In genomic region chr5:142549441-142549840, GRCm38 (mm10) we compare ENCODE assay signal across 10 mouse cellular contexts. TPM values are rescaled to one million over a fixed set of nuclear protein-coding genes. Genes with fewer than 3 reads are reported as not detected.
DNase-seq lines count a peak whose midpoint lies in the region; ATAC-seq and TF ChIP-seq lines count a peak whose summit lies in the region.
"Had no signal": no experiment of that assay in that cellular context is flagged by ENCODE, and none has a peak within 500 bp of the region (broad histone marks: within the 10 kb centered on the region; RNA-seq: fewer than 3 reads in every experiment).

No protein-coding gene starts in this region.

- no peaks in the 10 kb centered on the region for H3K9me3 ChIP-seq in hindbrain, embryonic 10.5 days
- no peaks in the 10 kb centered on the region for H3K9me3 ChIP-seq in hindbrain, embryonic 11.5 days (ENCODE audit: control insufficient read depth, low read length)
- H3K9me3 ChIP-seq in embryonic facial prominence, embryonic 13.5 days, result no peaks in the 10 kb centered on the region
- no peaks in the 10 kb centered on the region for H3K9me3 ChIP-seq in limb, embryonic 13.5 days

- peak overlapping the region; percentile 87; the same call in 1 of the 2 replicates for H3K27ac ChIP-seq in hindbrain, embryonic 10.5 days
- no peak overlapping the region for H3K27ac ChIP-seq in hindbrain, embryonic 11.5 days (ENCODE audit: low read depth, low read length)
- H3K27ac ChIP-seq in embryonic facial prominence, embryonic 13.5 days, result peak overlapping the region; percentile 83
- no peak overlapping the region for H3K27ac ChIP-seq in limb, embryonic 13.5 days
- H3K27ac ChIP-seq in layer of hippocampus, adult 2 months, result no peak overlapping the region

- H3K4me3 ChIP-seq in hindbrain, embryonic 10.5 days, result no peak overlapping the region
- no peak overlapping the region for H3K4me3 ChIP-seq in hindbrain, embryonic 11.5 days (ENCODE audit: low read depth, low read length)
- peak overlapping the region; percentile 68 for H3K4me3 ChIP-seq in embryonic facial prominence, embryonic 13.5 days
- no peak overlapping the region for H3K4me3 ChIP-seq in limb, embryonic 13.5 days
- no peak overlapping the region for H3K4me3 ChIP-seq in layer of hippocampus, adult 2 months

- H3K4me2 ChIP-seq in hindbrain, embryonic 11.5 days (replicated peaks; ENCODE audit: low read depth, low read length), result no peak overlapping the region
- H3K4me2 ChIP-seq in embryonic facial prominence, embryonic 13.5 days, result peak overlapping the region; percentile 99
- H3K4me2 ChIP-seq in limb, embryonic 13.5 days (replicated peaks), result peak overlapping the region; percentile 99

- DNase-seq in hindbrain, embryonic 10.5 days (ENCODE audit: low spot score), result no peak
- no peak for DNase-seq in hindbrain, embryonic 11.5 days (ENCODE audit: low spot score)
- DNase-seq in neural tube, embryonic 10.5 days (ENCODE audit: extremely low spot score, low spot score), result peak; percentile 39
- no peak for DNase-seq in adrenal gland, adult 18-20 months (ENCODE audit: low spot score in 2 of 2)
- DNase-seq in left cerebral cortex, adult 8-10 months (ENCODE audit: low spot score in 2 of 2), result no peak
- no peak for DNase-seq in layer of hippocampus, adult 2 months (ENCODE audit: low spot score in 2 of 2)

- ATAC-seq in hindbrain, embryonic 11.5 days (ENCODE audit: low FRiP score), result no peak
- ATAC-seq in embryonic facial prominence, embryonic 13.5 days (ENCODE audit: insufficient number of reproducible peaks, insufficient read depth, low FRiP score, low TSS enrichment, low read depth), result no peak
- ATAC-seq in limb, embryonic 13.5 days (ENCODE audit: low FRiP score, low read depth), result no peak

- peaks cover 43% of the 10 kb centered on the region for H3K4me1 ChIP-seq in hindbrain, embryonic 10.5 days (replicated peaks)
- H3K4me1 ChIP-seq in hindbrain, embryonic 11.5 days (replicated peaks; ENCODE audit: control insufficient read depth, insufficient read depth, low read length), result peaks cover 4% of the 10 kb centered on the region; the same call in 1 of the 2 replicates
- H3K4me1 ChIP-seq in embryonic facial prominence, embryonic 13.5 days, result peaks cover 47% of the 10 kb centered on the region
- peaks cover 30% of the 10 kb centered on the region for H3K4me1 ChIP-seq in limb, embryonic 13.5 days

- H3K36me3 ChIP-seq in hindbrain, embryonic 10.5 days, result no peaks in the 10 kb centered on the region
- no peaks in the 10 kb centered on the region for H3K36me3 ChIP-seq in hindbrain, embryonic 11.5 days (ENCODE audit: control insufficient read depth, insufficient read depth, low read length)
- no peaks in the 10 kb centered on the region for H3K36me3 ChIP-seq in embryonic facial prominence, embryonic 13.5 days
- no peaks in the 10 kb centered on the region for H3K36me3 ChIP-seq in limb, embryonic 13.5 days

- H3K27me3 ChIP-seq in hindbrain, embryonic 10.5 days (ENCODE audit: insufficient read depth, poor library complexity, severe bottlenecking), result peaks cover 26% of the 10 kb centered on the region; the same call in 1 of the 2 replicates
- no peaks in the 10 kb centered on the region for H3K27me3 ChIP-seq in hindbrain, embryonic 11.5 days (ENCODE audit: control insufficient read depth, insufficient read depth, low read length)
- no peaks in the 10 kb centered on the region for H3K27me3 ChIP-seq in embryonic facial prominence, embryonic 13.5 days
- peaks cover 16% of the 10 kb centered on the region for H3K27me3 ChIP-seq in limb, embryonic 13.5 days

- WGBS in hindbrain, embryonic 10.5 days, result 41% methylated on average over 9 of the region's 9 CpGs
- WGBS in hindbrain, embryonic 11.5 days, result 35% methylated on average over 9 of the region's 9 CpGs
- WGBS in embryonic facial prominence, embryonic 13.5 days, result 25% methylated on average over 9 of the region's 9 CpGs
- 31% methylated on average over 9 of the region's 9 CpGs for WGBS in limb, embryonic 13.5 days

- no peak overlapping the region for H3K9ac ChIP-seq in hindbrain, embryonic 11.5 days (ENCODE audit: low read depth, low read length)
- 0 out of 2 replicates have a peak overlapping the region, but pooled peaks have one; percentile 70 for H3K9ac ChIP-seq in embryonic facial prominence, embryonic 13.5 days
- no peak overlapping the region for H3K9ac ChIP-seq in limb, embryonic 13.5 days

- no peak for TF ChIP-seq CTCF in layer of hippocampus, adult 2 months (conservative IDR thresholded peaks at IDR 0.05)

RNA-seq across cellular contexts. Expression of gene Radil, which starts 1.5 kb away (rescaled TPM):
- polyA plus RNA-seq in hindbrain, embryonic 10.5 days (2016; fragmentation: Nextera tagmentation; extraction: Ambion mirVana), result 5.5 and 6.1 TPM in 2 replicates
- 2.6 and 2.8 TPM in 2 replicates for polyA plus RNA-seq in hindbrain, embryonic 11.5 days (2014; fragmentation: Nextera tagmentation; extraction: Ambion mirVana)
- 6.0 and 8.0 TPM in 2 replicates for polyA plus RNA-seq in embryonic facial prominence, embryonic 13.5 days (2015; fragmentation: Nextera tagmentation; extraction: Ambion mirVana)
- polyA plus RNA-seq in limb, embryonic 13.5 days (2015; fragmentation: Nextera tagmentation; extraction: Ambion mirVana), result 4.3 and 4.8 TPM in 2 replicates
- total RNA-seq in adrenal gland, adult 18-20 months (2021), result 1 to 10 TPM; 3.4 to 5.4 TPM
- total RNA-seq in left cerebral cortex, adult 8-10 months (2022), result 10 to 100 TPM; 15.1 to 24.0 (median 17.9) TPM
- total RNA-seq in layer of hippocampus, adult 2 months (2021), result 10 to 100 TPM; 13.4 to 15.7 TPM

RNA-seq across cellular contexts. Expression of gene Papolb, which starts 19.6 kb away (rescaled TPM):
- polyA plus RNA-seq in hindbrain, embryonic 10.5 days (2016; fragmentation: Nextera tagmentation; extraction: Ambion mirVana), result 0.15 and 0.27 TPM in 2 replicates
- polyA plus RNA-seq in hindbrain, embryonic 11.5 days (2014; fragmentation: Nextera tagmentation; extraction: Ambion mirVana), result 0.12 and 0.32 TPM in 2 replicates
- 0.04 and 0.18 TPM in 2 replicates for polyA plus RNA-seq in embryonic facial prominence, embryonic 13.5 days (2015; fragmentation: Nextera tagmentation; extraction: Ambion mirVana)
- polyA plus RNA-seq in limb, embryonic 13.5 days (2015; fragmentation: Nextera tagmentation; extraction: Ambion mirVana), result 0.15 TPM in 1 of 2 replicates, not detected in the other
- under 1 TPM; 0.10 TPM for total RNA-seq in adrenal gland, adult 18-20 months (2021)
- under 1 TPM; 0.58 to 0.81 (median 0.66) TPM for total RNA-seq in left cerebral cortex, adult 8-10 months (2022)
- under 1 TPM; 0.66 to 0.84 TPM for total RNA-seq in layer of hippocampus, adult 2 months (2021)
- polyA plus RNA-seq: large intestine, adult 2 months; thymus, postnatal 0 days had no signal

RNA-seq across cellular contexts. Expression of gene Mmd2, which starts 59.2 kb away (rescaled TPM):
- 4.3 and 4.7 TPM in 2 replicates for polyA plus RNA-seq in hindbrain, embryonic 10.5 days (2016; fragmentation: Nextera tagmentation; extraction: Ambion mirVana)
- polyA plus RNA-seq in hindbrain, embryonic 11.5 days (2014; fragmentation: Nextera tagmentation; extraction: Ambion mirVana), result 5.0 TPM in 2 replicates
- 3.1 and 3.6 TPM in 2 replicates for polyA plus RNA-seq in embryonic facial prominence, embryonic 13.5 days (2015; fragmentation: Nextera tagmentation; extraction: Ambion mirVana)
- 2.1 and 2.2 TPM in 2 replicates for polyA plus RNA-seq in limb, embryonic 13.5 days (2015; fragmentation: Nextera tagmentation; extraction: Ambion mirVana)
- 10 to 100 TPM; 46.2 to 55.8 TPM for total RNA-seq in adrenal gland, adult 18-20 months (2021)
- 10 to 100 TPM; 92.3 to 99.7 (median 96.6) TPM for total RNA-seq in left cerebral cortex, adult 8-10 months (2022)
- 100 to 1,000 TPM; 155 to 167 TPM for total RNA-seq in layer of hippocampus, adult 2 months (2021)

Comparison
In these comparisons a context has a peak if more than half of its experiments do, and no peak if none do; other contexts are left out.
1. H3K27ac ChIP-seq: peak in hindbrain, embryonic 10.5 days (single experiment) and embryonic facial prominence, embryonic 13.5 days (single experiment); none in hindbrain, embryonic 11.5 days (single experiment), limb, embryonic 13.5 days (single experiment) and layer of hippocampus, adult 2 months (single experiment).